Mouse (Mus musculus): ENCODE results near the gene Gm9913.

Gene Gm9913

GRCm38 (mm10) chr2:125555830-125556229 lies 50.9 kb downstream of the Gm9913 start:
- DNase-seq (ENCODE audit: low spot score in 2 of 2): no peak
